Mouse (Mus musculus) hematopoietic multipotent progenitor cell, adult 10-12 weeks (in vitro differentiated cells): ENCODE results near the gene Psmd2. TPM values are rescaled to one million over a fixed set of nuclear protein-coding genes. Genes with fewer than 3 reads are reported as not detected.

ENCODE experiments used
- polyA plus RNA-seq: library from polyadenylated mRNA; stranded (reverse); fragments of >175 nt; gene quantifications from 2 replicates; pipeline ENCODE4 v1.2.3, GENCODE M21; 2012; ENCODE audit warnings: low replicate concordance

Gene Psmd2
- polyA plus RNA-seq = 104 and 180 TPM in 2 replicates

GRCm38 (mm10) chr16:20651076-20651946 is at the start of gene Psmd2:
Gene Psmd2 (plus strand): TSS chr16:20651652.

GRCm38 (mm10) chr16:20611357-20612227 is 39.9 kb upstream of the Psmd2 start, which contains the start of the genes Eef1akmt4, Gm49333 and Alg3:
Gene Eef1akmt4 (plus strand): TSS chr16:20611593.
Gene Gm49333 (plus strand): TSS chr16:20611610.
Gene Alg3 (minus strand): TSS chr16:20611735.

GRCm38 (mm10) chr16:20621191-20621990 is 30.1 kb upstream of the Psmd2 start, which contains the start of gene Camk2n2:
Gene Camk2n2 (minus strand): TSS chr16:20621287.

GRCm38 (mm10) chr16:20629731-20630634 is 21.5 kb upstream of the Psmd2 start, which contains the start of gene Ece2:
Gene Ece2 (plus strand): TSS chr16:20629828.

GRCm38 (mm10) chr16:20668013-20668412 is 16.6 kb downstream of the Psmd2 start, which contains the start of gene Eif4g1:
Gene Eif4g1 (plus strand): TSS chr16:20668313.

GRCm38 (mm10) chr16:20693111-20693701 is 41.8 kb downstream of the Psmd2 start, which contains the start of gene Fam131a:
Gene Fam131a (plus strand): TSS chr16:20693241.

Other genes starting within 250 kb of the Psmd2 start
- gene Abcc5, start 225.3 kb upstream of the Psmd2 start, polyA plus RNA-seq = 4.6 and 8.1 TPM in 2 replicates
- gene Eif2b5, start 152.8 kb upstream of the Psmd2 start, polyA plus RNA-seq = 12.9 and 17.4 TPM in 2 replicates
- 31.2 and 61.5 TPM in 2 replicates for gene Dvl3, start 134.7 kb upstream of the Psmd2 start, polyA plus RNA-seq
- gene Ap2m1, start 116.2 kb upstream of the Psmd2 start, polyA plus RNA-seq = 63.6 and 66.9 TPM in 2 replicates
- gene Abcf3, start 103.1 kb upstream of the Psmd2 start, polyA plus RNA-seq = 28.8 and 31.8 TPM in 2 replicates
- gene Vwa5b2, start 62.2 kb upstream of the Psmd2 start, polyA plus RNA-seq = 0.04 and 0.05 TPM in 2 replicates
- 0.40 and 5.7 TPM in 2 replicates for gene Eef1akmt4, start 40.1 kb upstream of the Psmd2 start, polyA plus RNA-seq
- not detected in 2 replicates for gene Gm49333, start 40.0 kb upstream of the Psmd2 start, polyA plus RNA-seq
- 12.4 and 14.8 TPM in 2 replicates for gene Alg3, start 39.9 kb upstream of the Psmd2 start, polyA plus RNA-seq
- 0.65 and 2.3 TPM in 2 replicates for gene Camk2n2, start 30.4 kb upstream of the Psmd2 start, polyA plus RNA-seq
- not detected in 2 replicates for gene Ece2, start 21.8 kb upstream of the Psmd2 start, polyA plus RNA-seq
- gene Eif4g1, start 16.7 kb downstream of the Psmd2 start, polyA plus RNA-seq = 484 and 1,061 TPM in 2 replicates
- gene Fam131a, start 41.6 kb downstream of the Psmd2 start, polyA plus RNA-seq = 4.5 and 6.6 TPM in 2 replicates
- gene Polr2h, start 66.0 kb downstream of the Psmd2 start, polyA plus RNA-seq = 0.23 and 5.3 TPM in 2 replicates
- 3.0 and 6.2 TPM in 2 replicates for gene Clcn2, start 66.1 kb downstream of the Psmd2 start, polyA plus RNA-seq
- not detected in 2 replicates for gene Chrd, start 81.5 kb downstream of the Psmd2 start, polyA plus RNA-seq
- not detected in 2 replicates for gene Thpo, start 82.9 kb downstream of the Psmd2 start, polyA plus RNA-seq